Mouse (Mus musculus) stomach, postnatal 0 days (tissue): ENCODE measurements at regions not wholly inside any gene's neighbourhood (a gene's known extent, or its start where the extent isn't known, plus 50 kb on each side); places are given as distances from the start of the nearest gene placed in this dataset.

Experiments used
- CTCF ChIP-seq: IDR thresholded peaks from 2 replicates; pipeline ENCODE4 v1.5.1; 2016; ENCODE audit warnings: antibody characterized with exemption, low read depth, mild to moderate bottlenecking, moderate library complexity
- EP300 ChIP-seq: optimal IDR thresholded peaks from 2 replicates; pipeline ENCODE3; 2016; ENCODE audit warnings: antibody characterized with exemption

- TF ChIP-seq CTCF: no peak
- TF ChIP-seq EP300: no peak
Observed at GRCm38 (mm10) chr11:82573126-82573525, 184.4 kb downstream of the Tmem132e start.
